Mouse (Mus musculus) myocyte (in vitro differentiated cells): ENCODE results near the gene Tmem132a.

Source experiments
- CEBPB ChIP-seq: IDR thresholded peaks from 2 replicates; pipeline ENCODE4 v1.6.1; 2011; ENCODE audit warnings: mild to moderate bottlenecking, moderate library complexity; ENCODE audit not compliant: poor library complexity, insufficient read depth, severe bottlenecking
- MAX ChIP-seq: IDR thresholded peaks from one replicate; pipeline ENCODE4 v1.6.1; 2011; ENCODE audit warnings: low read depth, mild to moderate bottlenecking, control low read depth
- MYOD1 ChIP-seq, 3 experiments: IDR thresholded peaks; one replicate each; pipeline ENCODE4 v1.6.1; 2011; ENCODE audit warnings: control low read depth in 2 of 3, low read depth in 2 of 3, mild to moderate bottlenecking in 2 of 3, moderate library complexity in 1 of 3; ENCODE audit not compliant: insufficient read length in 2 of 3, control insufficient read depth in 1 of 3
- POLR2A ChIP-seq: IDR thresholded peaks from one replicate; pipeline ENCODE4 v1.6.1; 2011; ENCODE audit warnings: low read depth, mild to moderate bottlenecking, control low read depth, moderate library complexity; ENCODE audit not compliant: insufficient read length
- POLR2AphosphoS2 ChIP-seq: IDR thresholded peaks from one replicate; pipeline ENCODE4 v1.6.1; 2011; ENCODE audit warnings: low read depth, control low read depth; ENCODE audit not compliant: insufficient read length
- USF1 ChIP-seq: IDR thresholded peaks from one replicate; pipeline ENCODE4 v1.6.1; 2011; ENCODE audit warnings: low read depth, mild to moderate bottlenecking, control low read depth, moderate library complexity

- TF ChIP-seq USF1 (peak; percentile 77), POLR2AphosphoS2 (peak; percentile 98), POLR2A (peak; percentile 99), MYOD1 (IDR thresholded peaks at IDR 0.05; ENCODE audit: control insufficient read depth in 1 of 3, insufficient read length in 2 of 3, low read depth in 2 of 3) (peak in 1 of 3 experiments; percentile 54), CEBPB (no peak), MAX (peak; percentile 37)
These were observed 377 bp downstream of the Tmem132a start for GRCm38 (mm10) chr19:10869241-10869885.
